Mouse (Mus musculus) hindbrain, embryonic 12.5 days (tissue): Measurements from ENCODE around the gene Krt6b. TPM values are rescaled to one million over a fixed set of nuclear protein-coding genes. Genes with fewer than 3 reads are reported as not detected.

Experiments
- ATAC-seq: fragments of 200-750 bp; cut with Nextera tagmentation; 2 replicates; pipeline ENCODE4 v1.8.0; 2017; ENCODE audit warnings: moderate TSS enrichment; ENCODE audit not compliant: low FRiP score
- H3K27ac ChIP-seq: fragments of 300-500 bp; sonication (generic); 2 replicates; pipeline ENCODE4 v1.5.1; 2016; ENCODE audit warnings: mild to moderate bottlenecking
- H3K27me3 ChIP-seq: fragments of 300-500 bp; sonication (generic); 2 replicates; pipeline ENCODE4 v1.6.1; 2016; ENCODE audit warnings: mild to moderate bottlenecking
- H3K36me3 ChIP-seq: fragments of 300-500 bp; sonication (generic); 2 replicates; pipeline ENCODE4 v1.6.1; 2016; ENCODE audit warnings: mild to moderate bottlenecking
- H3K4me1 ChIP-seq: fragments of 300-500 bp; sonication (generic); 2 replicates; pipeline ENCODE4 v1.6.1; 2016
- H3K4me2 ChIP-seq: fragments of 300-500 bp; sonication (generic); replicated peaks from 2 replicates; pipeline ENCODE4 v1.6.1; 2016; ENCODE audit warnings: mild to moderate bottlenecking
- H3K4me3 ChIP-seq: fragments of 300-500 bp; sonication (generic); 2 replicates; pipeline ENCODE4 v1.5.1; 2016; ENCODE audit warnings: mild to moderate bottlenecking
- H3K9ac ChIP-seq: fragments of 300-500 bp; sonication (generic); 2 replicates; pipeline ENCODE4 v1.6.1; 2016; ENCODE audit warnings: mild to moderate bottlenecking, moderate library complexity
- H3K9me3 ChIP-seq: fragments of 300-500 bp; sonication (generic); replicated peaks from 2 replicates; pipeline ENCODE4 v1.6.1; 2016; ENCODE audit warnings: mild to moderate bottlenecking
- WGBS: fragments of 180-500 bp; shearing (Covaris S2); methylation state at CpG from one replicate; pipeline ENCODE4 v1.1.7; 2016; 5-methylcytosine and 5-hydroxymethylcytosine counted together
- polyA plus RNA-seq: library from polyadenylated mRNA; unstranded; fragments of >200 nt; fragmentation: Nextera tagmentation; extraction: Ambion mirVana; gene quantifications from 2 replicates; pipeline ENCODE4 v1.2.1, GENCODE M21; 2016

The Krt6b gene
- polyA plus RNA-seq, result not detected in 2 replicates

DNA sequence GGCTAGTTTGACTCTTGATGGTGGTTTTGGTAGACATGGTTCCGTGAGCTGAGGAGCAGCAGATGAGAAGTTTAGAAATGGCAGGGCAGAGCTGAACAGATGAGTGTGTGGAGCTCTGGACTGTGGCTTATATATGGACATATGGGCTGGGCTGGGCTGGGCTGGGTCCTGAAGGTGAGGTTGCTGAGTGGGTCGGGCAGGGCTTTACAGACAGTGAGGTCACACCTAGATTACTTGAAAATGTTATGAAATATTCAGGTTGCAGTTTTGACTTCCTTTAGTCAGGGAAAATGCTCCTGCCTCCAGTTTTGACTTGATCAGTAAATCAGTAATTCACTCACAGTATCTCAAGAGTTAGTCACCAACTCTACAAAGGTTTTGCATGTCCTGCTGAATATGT is at the start of gene Krt6b:
Gene Krt6b, minus strand, starts transcription at position 101 of the 400 bp plus-strand sequence.
- no peaks in the 10 kb centered on the region for H3K36me3 ChIP-seq
- 88% methylated on average over 2 of the region's 2 CpGs for WGBS
- H3K9me3 ChIP-seq, result no peaks in the 10 kb centered on the region
- H3K27ac ChIP-seq, result no peak within 1 kb of the TSS
- ATAC-seq, result no peak
- H3K27me3 ChIP-seq, result no peaks in the 10 kb centered on the region
- no peak within 1 kb of the TSS for H3K4me2 ChIP-seq
- no peaks in the 10 kb centered on the region for H3K4me1 ChIP-seq
- no peak within 1 kb of the TSS for H3K4me3 ChIP-seq
- H3K9ac ChIP-seq, result no peak within 1 kb of the TSS

DNA sequence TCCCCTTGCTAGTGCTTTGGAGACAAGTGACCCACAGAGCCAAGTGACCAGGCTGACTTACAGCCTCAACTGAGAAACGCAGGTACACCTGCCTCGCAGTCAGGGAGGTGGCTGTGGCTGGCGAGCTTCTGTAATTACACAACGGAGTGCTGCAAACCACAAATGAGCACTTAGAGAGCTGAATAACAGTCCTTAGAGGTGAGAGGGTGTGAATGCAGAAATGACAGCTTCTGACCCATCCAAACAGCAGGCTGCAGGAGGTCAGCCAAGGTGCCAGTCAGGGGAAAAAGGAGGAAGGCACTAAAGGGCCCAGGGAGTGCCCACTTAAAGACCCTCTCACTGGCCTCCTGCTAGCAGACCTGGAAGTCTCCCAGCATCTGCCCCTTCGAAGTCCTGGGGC is 44.6 kb upstream of the Krt6b start:
- H3K36me3 ChIP-seq, result no peaks in the 10 kb centered on the region
- H3K9ac ChIP-seq, result no peak overlapping the region
- no peak overlapping the region for H3K4me2 ChIP-seq
- 66% methylated on average over 5 of the region's 5 CpGs for WGBS
- H3K4me3 ChIP-seq, result no peak overlapping the region
- H3K27me3 ChIP-seq, result no peaks in the 10 kb centered on the region
- no peak overlapping the region for H3K27ac ChIP-seq
- no peak for ATAC-seq
- no peaks in the 10 kb centered on the region for H3K9me3 ChIP-seq
- no peaks in the 10 kb centered on the region for H3K4me1 ChIP-seq

DNA sequence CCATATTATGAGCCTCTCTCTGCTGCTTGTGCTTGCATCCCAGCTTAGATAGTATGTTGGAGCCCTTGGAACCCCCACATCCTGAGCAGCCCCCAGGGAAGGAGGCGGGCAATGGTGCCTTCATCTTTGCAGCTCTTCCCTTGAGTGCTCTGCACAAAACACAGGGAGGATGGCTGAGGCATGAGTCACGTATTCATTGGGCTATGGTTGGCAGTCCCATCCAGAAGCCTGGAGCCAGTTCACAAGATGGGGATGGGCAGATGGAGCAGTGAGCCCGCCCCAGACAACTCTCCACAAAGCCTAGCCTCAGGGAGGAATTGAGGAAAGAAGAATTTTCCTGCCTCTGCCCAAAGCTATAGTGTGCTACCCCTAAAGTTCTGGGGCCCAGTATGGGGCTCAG is 35.7 kb upstream of the Krt6b start:
- ATAC-seq, result no peak
- Histone ChIP-seq H3K9ac (no peak overlapping the region), H3K4me2 (no peak overlapping the region), H3K27me3 (no peaks in the 10 kb centered on the region), H3K27ac (no peak overlapping the region), H3K4me1 (no peaks in the 10 kb centered on the region), H3K36me3 (no peaks in the 10 kb centered on the region), H3K4me3 (no peak overlapping the region), H3K9me3 (no peaks in the 10 kb centered on the region)
- WGBS, result 65% methylated on average over 3 of the region's 3 CpGs

- no peaks in the 10 kb centered on the region for H3K4me1 ChIP-seq
- H3K27ac ChIP-seq, result no peak overlapping the region
- no peak overlapping the region for H3K9ac ChIP-seq
- H3K4me3 ChIP-seq, result no peak overlapping the region
- H3K36me3 ChIP-seq, result no peaks in the 10 kb centered on the region
- WGBS, result 80% methylated on average over 5 of the region's 5 CpGs
- H3K4me2 ChIP-seq, result no peak overlapping the region
- no peaks in the 10 kb centered on the region for H3K9me3 ChIP-seq
- ATAC-seq, result no peak
- no peaks in the 10 kb centered on the region for H3K27me3 ChIP-seq
Observed at GRCm38 (mm10) chr15:101714356-101714755, 34.3 kb upstream of the Krt6b start.

DNA sequence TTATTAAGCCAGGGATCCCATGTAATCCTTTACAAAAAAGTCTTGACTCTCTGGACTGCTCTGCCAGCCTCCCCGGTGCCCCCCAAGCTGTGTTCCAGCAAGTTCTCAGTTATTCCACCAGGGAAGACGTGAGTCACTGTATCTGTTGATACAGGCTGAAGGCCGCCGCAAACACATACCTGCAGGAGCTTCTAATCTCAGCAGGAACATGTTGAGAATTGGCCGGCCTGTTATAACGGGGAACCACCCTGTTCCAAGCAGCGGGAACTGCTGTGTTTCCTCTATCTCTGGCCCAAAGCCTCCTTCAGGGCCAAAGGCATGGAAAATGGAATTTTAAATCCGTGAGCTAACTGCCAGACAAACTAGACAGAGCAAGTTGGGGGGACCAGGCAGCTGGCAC is 33.6 kb upstream of the Krt6b start:
- Histone ChIP-seq H3K4me2 (no peak overlapping the region), H3K9ac (no peak overlapping the region), H3K27me3 (no peaks in the 10 kb centered on the region), H3K4me3 (no peak overlapping the region), H3K27ac (no peak overlapping the region), H3K4me1 (no peaks in the 10 kb centered on the region), H3K9me3 (no peaks in the 10 kb centered on the region), H3K36me3 (no peaks in the 10 kb centered on the region)
- no peak for ATAC-seq
- WGBS, result 78% methylated on average over 8 of the region's 8 CpGs

DNA sequence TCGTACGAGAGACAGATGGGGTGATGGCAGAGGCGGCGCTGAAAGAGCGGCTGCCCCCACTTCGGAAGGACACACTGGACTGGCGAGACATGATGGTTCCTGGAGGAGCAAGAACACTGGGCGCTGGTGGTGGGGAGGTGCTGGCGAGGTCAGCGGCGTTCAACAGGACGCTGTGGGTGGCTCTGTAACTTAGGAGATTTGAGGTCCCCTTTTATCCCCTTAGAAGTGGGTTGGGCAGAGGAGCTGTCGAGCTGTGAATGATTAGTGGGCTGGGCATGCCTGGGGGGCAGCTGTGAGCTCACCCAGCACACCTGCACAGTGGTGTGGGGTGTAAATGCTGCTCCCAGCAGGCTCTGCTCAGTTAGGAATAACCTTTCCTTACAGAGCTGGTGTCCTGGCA is 32.6 kb upstream of the Krt6b start, which contains the start of gene Krt5:
Gene Krt5, minus strand, starts transcription at position 179 of the 400 bp plus-strand sequence.
- no peak within 1 kb of the TSS for H3K9ac ChIP-seq
- H3K4me1 ChIP-seq, result no peaks in the 10 kb centered on the region
- H3K27me3 ChIP-seq, result no peaks in the 10 kb centered on the region
- H3K9me3 ChIP-seq, result no peaks in the 10 kb centered on the region
- H3K36me3 ChIP-seq, result no peaks in the 10 kb centered on the region
- ATAC-seq, result no peak
- no peak within 1 kb of the TSS for H3K4me2 ChIP-seq
- no peak within 1 kb of the TSS for H3K4me3 ChIP-seq
- WGBS, result 71% methylated on average over 13 of the region's 13 CpGs
- H3K27ac ChIP-seq, result no peak within 1 kb of the TSS

GRCm38 (mm10) chr15:101708683-101709082 is 28.6 kb upstream of the Krt6b start:
- WGBS, result 61% methylated on average over 11 of the region's 11 CpGs
- Histone ChIP-seq H3K4me1 (no peaks in the 10 kb centered on the region), H3K9me3 (no peaks in the 10 kb centered on the region), H3K4me2 (no peak overlapping the region), H3K9ac (no peak overlapping the region), H3K36me3 (no peaks in the 10 kb centered on the region), H3K4me3 (no peak overlapping the region), H3K27ac (no peak overlapping the region), H3K27me3 (no peaks in the 10 kb centered on the region)
- ATAC-seq, result no peak

- no peaks in the 10 kb centered on the region for H3K36me3 ChIP-seq
- no peaks in the 10 kb centered on the region for H3K4me1 ChIP-seq
- no peak overlapping the region for H3K4me3 ChIP-seq
- no peak overlapping the region for H3K4me2 ChIP-seq
- H3K9me3 ChIP-seq, result no peaks in the 10 kb centered on the region
- WGBS, result 87% methylated on average over 9 of the region's 9 CpGs
- no peak for ATAC-seq
- no peak overlapping the region for H3K9ac ChIP-seq
- H3K27ac ChIP-seq, result no peak overlapping the region
- no peaks in the 10 kb centered on the region for H3K27me3 ChIP-seq
Observed at GRCm38 (mm10) chr15:101707454-101707853, 27.4 kb upstream of the Krt6b start.

- H3K4me2 ChIP-seq, result no peak overlapping the region
- H3K9ac ChIP-seq, result no peak overlapping the region
- no peak for ATAC-seq
- H3K36me3 ChIP-seq, result no peaks in the 10 kb centered on the region
- no peaks in the 10 kb centered on the region for H3K9me3 ChIP-seq
- WGBS, result 74% methylated on average over 4 of the region's 4 CpGs
- no peak overlapping the region for H3K4me3 ChIP-seq
- H3K27ac ChIP-seq, result no peak overlapping the region
- H3K27me3 ChIP-seq, result no peaks in the 10 kb centered on the region; the same call in 1 of the 2 replicates
- H3K4me1 ChIP-seq, result no peaks in the 10 kb centered on the region
Observed at GRCm38 (mm10) chr15:101704066-101704465, 24.0 kb upstream of the Krt6b start.

GRCm38 (mm10) chr15:101702380-101702779 is 22.3 kb upstream of the Krt6b start:
- Histone ChIP-seq H3K9me3 (no peaks in the 10 kb centered on the region), H3K4me2 (no peak overlapping the region), H3K4me3 (no peak overlapping the region), H3K4me1 (no peaks in the 10 kb centered on the region), H3K9ac (no peak overlapping the region), H3K36me3 (no peaks in the 10 kb centered on the region), H3K27ac (no peak overlapping the region), H3K27me3 (no peaks in the 10 kb centered on the region; the same call in 1 of the 2 replicates)
- ATAC-seq, result no peak
- 7% methylated on average over 2 of the region's 2 CpGs for WGBS

DNA sequence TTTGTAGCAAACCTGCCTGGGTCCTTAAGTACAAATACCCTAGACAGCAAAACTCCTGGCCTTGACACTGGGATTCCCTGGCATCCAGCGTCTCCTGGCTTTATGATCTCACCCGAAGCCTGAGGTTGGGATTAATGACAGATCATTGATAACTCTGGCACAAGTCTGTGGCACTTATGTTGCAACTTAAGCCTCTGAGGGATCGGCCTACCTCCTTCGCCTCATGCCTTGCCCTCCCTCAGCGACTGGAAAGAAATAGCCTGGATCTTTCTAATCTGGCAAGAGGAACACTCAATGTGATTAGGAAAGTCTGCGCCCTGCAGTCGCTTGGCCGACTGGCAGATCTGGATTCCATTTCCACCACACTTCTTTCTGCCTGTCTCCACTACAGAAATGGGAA is 19.8 kb upstream of the Krt6b start:
- no peaks in the 10 kb centered on the region for H3K36me3 ChIP-seq
- WGBS, result 88% methylated on average over 8 of the region's 8 CpGs
- no peak overlapping the region for H3K4me3 ChIP-seq
- no peak overlapping the region for H3K9ac ChIP-seq
- H3K4me2 ChIP-seq, result no peak overlapping the region
- no peak for ATAC-seq
- no peaks in the 10 kb centered on the region for H3K4me1 ChIP-seq
- H3K27ac ChIP-seq, result no peak overlapping the region
- H3K27me3 ChIP-seq, result no peaks in the 10 kb centered on the region; the same call in 1 of the 2 replicates
- no peaks in the 10 kb centered on the region for H3K9me3 ChIP-seq

- H3K9me3 ChIP-seq, result no peaks in the 10 kb centered on the region
- no peak overlapping the region for H3K4me2 ChIP-seq
- H3K36me3 ChIP-seq, result no peaks in the 10 kb centered on the region
- ATAC-seq, result no peak
- H3K4me3 ChIP-seq, result no peak overlapping the region
- no peaks in the 10 kb centered on the region for H3K4me1 ChIP-seq
- H3K9ac ChIP-seq, result no peak overlapping the region
- WGBS, result 73% methylated on average over 3 of the region's 3 CpGs
- no peaks in the 10 kb centered on the region; the same call in 1 of the 2 replicates for H3K27me3 ChIP-seq
- no peak overlapping the region for H3K27ac ChIP-seq
Observed at GRCm38 (mm10) chr15:101699192-101699591, 19.1 kb upstream of the Krt6b start.

- Histone ChIP-seq H3K9me3 (no peaks in the 10 kb centered on the region), H3K9ac (no peak overlapping the region), H3K27ac (no peak overlapping the region), H3K36me3 (no peaks in the 10 kb centered on the region), H3K4me2 (no peak overlapping the region), H3K4me1 (no peaks in the 10 kb centered on the region), H3K4me3 (no peak overlapping the region), H3K27me3 (no peaks in the 10 kb centered on the region; the same call in 1 of the 2 replicates)
- ATAC-seq, result no peak
- WGBS, result 74% methylated on average over 8 of the region's 8 CpGs
Observed at GRCm38 (mm10) chr15:101697326-101698188, 17.5 kb upstream of the Krt6b start.
